ENCODE assay signal across 8 mouse cellular contexts in the genomic region with DNA sequence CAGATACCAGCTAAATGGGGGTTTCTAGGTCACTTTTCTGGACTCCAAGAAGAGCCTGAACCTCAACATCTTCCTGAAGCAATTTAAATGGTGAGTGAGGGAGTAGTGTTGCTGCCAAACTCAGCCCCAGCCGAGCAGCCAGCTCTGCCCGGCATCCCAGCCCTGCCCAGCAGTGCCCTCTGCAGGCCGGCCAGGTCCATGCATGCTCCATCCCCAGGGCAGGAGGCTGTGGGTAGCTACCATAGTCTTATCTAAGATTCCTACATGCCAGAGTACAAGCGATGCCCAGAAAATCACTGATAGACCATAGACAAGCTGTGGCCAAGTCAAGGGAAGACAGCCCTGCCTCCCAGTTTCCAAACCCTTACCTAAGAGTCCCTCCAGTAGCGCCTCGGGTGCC. TPM values are rescaled to one million over a fixed set of nuclear protein-coding genes. Genes with fewer than 3 reads are reported as not detected.
DNase-seq lines count a peak whose midpoint lies in the region; ATAC-seq and TF ChIP-seq lines count a peak whose summit lies in the region.

No protein-coding gene starts in this region.

- no peak for TF ChIP-seq POLR2A in cortical plate, adult 2 months (IDR thresholded peaks at IDR 0.05; ENCODE audit: extremely low read depth, insufficient read depth, low read length)
- no peak for TF ChIP-seq POLR2A in kidney, adult 2 months (IDR thresholded peaks at IDR 0.05; ENCODE audit: low read depth, low read length)

- H3K27ac ChIP-seq in cortical plate, adult 2 months (ENCODE audit: insufficient read depth, low read length): no peak overlapping the region
- no peak overlapping the region for H3K27ac ChIP-seq in kidney, adult 2 months (ENCODE audit: insufficient read depth, low read depth, low read length)
- no peak overlapping the region for H3K27ac ChIP-seq in midbrain, postnatal 0 days (ENCODE audit: low read depth, low read length)

- ATAC-seq in midbrain, postnatal 0 days (ENCODE audit: low FRiP score): peak; percentile 63; the same call in 1 of the 2 replicates

- H3K27me3 ChIP-seq in kidney, adult 2 months (replicated peaks; ENCODE audit: control insufficient read depth, insufficient read depth, low read length): no peaks in the 10 kb centered on the region
- no peaks in the 10 kb centered on the region for H3K27me3 ChIP-seq in midbrain, postnatal 0 days (ENCODE audit: insufficient read depth, low read length)

- H3K4me1 ChIP-seq in cortical plate, adult 2 months (ENCODE audit: control insufficient read depth, insufficient read depth, low read length): no peaks in the 10 kb centered on the region
- no peaks in the 10 kb centered on the region for H3K4me1 ChIP-seq in kidney, adult 2 months (ENCODE audit: control insufficient read depth, insufficient read depth, low read length)
- no peaks in the 10 kb centered on the region for H3K4me1 ChIP-seq in midbrain, postnatal 0 days (ENCODE audit: insufficient read depth, low read length)

- H3K9ac ChIP-seq in midbrain, postnatal 0 days (replicated peaks; ENCODE audit: low read length, poor library complexity, severe bottlenecking): no peak overlapping the region

- H3K4me2 ChIP-seq in midbrain, postnatal 0 days (ENCODE audit: low read depth, low read length, poor library complexity, severe bottlenecking): no peak overlapping the region

- 47% methylated on average over 6 of the region's 6 CpGs for WGBS in kidney, adult 2 months
- WGBS in midbrain, postnatal 0 days: 49% methylated on average over 6 of the region's 6 CpGs

- no peaks in the 10 kb centered on the region for H3K36me3 ChIP-seq in kidney, adult 2 months (ENCODE audit: control insufficient read depth, insufficient read depth, low read length)
- H3K36me3 ChIP-seq in midbrain, postnatal 0 days (ENCODE audit: insufficient read depth, low read length): no peaks in the 10 kb centered on the region

- intact Hi-C loops in heart, postnatal 25 days (cut with DNase I): loop anchor here (1.0 kb wide), 1 partner anchor 53 kb away; no protein-coding TSS in a partner anchor

- DNase-seq in heart, adult 18-20 months: peak; percentile 72 to 82
- DNase-seq in heart, postnatal 25 days (ENCODE audit: low spot score): no peak
- peak; percentile 72 for DNase-seq in gastrocnemius, postnatal 25 days
- DNase-seq in kidney, adult 2 months: peak; percentile 71
- DNase-seq in liver: peak; percentile 71
- peak; percentile 70 for DNase-seq in midbrain, postnatal 0 days (ENCODE audit: low spot score)
- DNase-seq in spleen, postnatal 36 days (ENCODE audit: low spot score in 2 of 2): peak; percentile 61 to 66

- H3K9me3 ChIP-seq in midbrain, postnatal 0 days (ENCODE audit: low read length): no peaks in the 10 kb centered on the region

- TF ChIP-seq CTCF in cortical plate, adult 2 months (IDR thresholded peaks at IDR 0.05; ENCODE audit: extremely low read depth, insufficient read depth, low read length): peak; percentile 93
- TF ChIP-seq CTCF in kidney, adult 2 months (conservative IDR thresholded peaks at IDR 0.05; ENCODE audit: insufficient read depth, insufficient read length, low read depth, low read length): peak; percentile 98; the same call in 1 of the 2 replicates
- peak; percentile 82 for TF ChIP-seq CTCF in midbrain, postnatal 0 days (IDR thresholded peaks at IDR 0.05)

- no peak overlapping the region for H3K4me3 ChIP-seq in cortical plate, adult 2 months (ENCODE audit: insufficient read depth, low read length)
- no peak overlapping the region for H3K4me3 ChIP-seq in kidney, adult 2 months (ENCODE audit: insufficient read depth, low read depth, low read length)
- no peak overlapping the region for H3K4me3 ChIP-seq in midbrain, postnatal 0 days (ENCODE audit: low read depth, low read length)

RNA-seq across cellular contexts. Expression of gene Adssl1, which starts 14.1 kb away (rescaled TPM):
- 100 to 1,000 TPM; 192 to 206 TPM for total RNA-seq in heart, adult 18-20 months (2021)
- 100 to 1,000 TPM; 147 TPM for total RNA-seq in heart, postnatal 25 days (2021)
- 38.0 and 44.6 TPM in 2 replicates for polyA plus RNA-seq in cortical plate, adult 2 months (2012; rRNA removed)
- total RNA-seq in gastrocnemius, postnatal 25 days (2021): 100 to 1,000 TPM; 887 to 928 TPM
- polyA plus RNA-seq in kidney, adult 2 months (2012; rRNA removed): 8.1 and 10.4 TPM in 2 replicates
- 2.0 and 4.1 TPM in 2 replicates for total RNA-seq in midbrain, postnatal 0 days (2014; rRNA removed)
- 8.2 and 9.4 TPM in 2 replicates for polyA plus RNA-seq in midbrain, postnatal 0 days (2015; fragmentation: Nextera tagmentation; extraction: Ambion mirVana)

RNA-seq across cellular contexts. Expression of gene Inf2, which starts 17.2 kb away (rescaled TPM):
- 10 to 100 TPM; 11.9 to 17.2 TPM for total RNA-seq in heart, adult 18-20 months (2021)
- total RNA-seq in heart, postnatal 25 days (2021): 10 to 100 TPM; 15.8 to 20.0 TPM
- polyA plus RNA-seq in cortical plate, adult 2 months (2012; rRNA removed): 104 and 122 TPM in 2 replicates
- total RNA-seq in gastrocnemius, postnatal 25 days (2021): 10 to 100 TPM; 10.3 to 10.9 TPM
- 8.9 and 9.6 TPM in 2 replicates for polyA plus RNA-seq in kidney, adult 2 months (2012; rRNA removed)
- total RNA-seq in midbrain, postnatal 0 days (2014; rRNA removed): 3.6 and 3.7 TPM in 2 replicates
- polyA plus RNA-seq in midbrain, postnatal 0 days (2015; fragmentation: Nextera tagmentation; extraction: Ambion mirVana): 1.3 TPM in 2 replicates

RNA-seq across cellular contexts. Expression of gene Siva1, which starts 38.7 kb away (rescaled TPM):
- total RNA-seq in heart, adult 18-20 months (2021): 10 to 100 TPM; 31.7 to 35.2 TPM
- total RNA-seq in heart, postnatal 25 days (2021): 10 to 100 TPM; 29.5 to 35.7 TPM
- polyA plus RNA-seq in cortical plate, adult 2 months (2012; rRNA removed): 25.6 and 29.3 TPM in 2 replicates
- 10 to 100 TPM; 13.4 to 16.1 TPM for total RNA-seq in gastrocnemius, postnatal 25 days (2021)
- 27.7 and 27.8 TPM in 2 replicates for polyA plus RNA-seq in kidney, adult 2 months (2012; rRNA removed)
- 24.0 and 25.4 TPM in 2 replicates for total RNA-seq in midbrain, postnatal 0 days (2014; rRNA removed)
- polyA plus RNA-seq in midbrain, postnatal 0 days (2015; fragmentation: Nextera tagmentation; extraction: Ambion mirVana): 43.4 and 45.5 TPM in 2 replicates

Comparison
In these comparisons a context has a peak if more than half of its experiments do, and no peak if none do; other contexts are left out.
1. RNA of gene Adssl1, which starts 14.1 kb away (total RNA-seq): 887 to 928 TPM in gastrocnemius, postnatal 25 days, 192 to 206 TPM in heart, adult 18-20 months and 147 TPM in heart, postnatal 25 days; 2.0 to 4.1 TPM in midbrain, postnatal 0 days; every median in the first group is over 10 times any median in the second.
2. Peak in every context shown above with its lines, with median percentiles within 50 percentile points of each other: CTCF ChIP-seq.